Comparison of ENCODE assay signal across 8 mouse cellular contexts in the genomic region with DNA sequence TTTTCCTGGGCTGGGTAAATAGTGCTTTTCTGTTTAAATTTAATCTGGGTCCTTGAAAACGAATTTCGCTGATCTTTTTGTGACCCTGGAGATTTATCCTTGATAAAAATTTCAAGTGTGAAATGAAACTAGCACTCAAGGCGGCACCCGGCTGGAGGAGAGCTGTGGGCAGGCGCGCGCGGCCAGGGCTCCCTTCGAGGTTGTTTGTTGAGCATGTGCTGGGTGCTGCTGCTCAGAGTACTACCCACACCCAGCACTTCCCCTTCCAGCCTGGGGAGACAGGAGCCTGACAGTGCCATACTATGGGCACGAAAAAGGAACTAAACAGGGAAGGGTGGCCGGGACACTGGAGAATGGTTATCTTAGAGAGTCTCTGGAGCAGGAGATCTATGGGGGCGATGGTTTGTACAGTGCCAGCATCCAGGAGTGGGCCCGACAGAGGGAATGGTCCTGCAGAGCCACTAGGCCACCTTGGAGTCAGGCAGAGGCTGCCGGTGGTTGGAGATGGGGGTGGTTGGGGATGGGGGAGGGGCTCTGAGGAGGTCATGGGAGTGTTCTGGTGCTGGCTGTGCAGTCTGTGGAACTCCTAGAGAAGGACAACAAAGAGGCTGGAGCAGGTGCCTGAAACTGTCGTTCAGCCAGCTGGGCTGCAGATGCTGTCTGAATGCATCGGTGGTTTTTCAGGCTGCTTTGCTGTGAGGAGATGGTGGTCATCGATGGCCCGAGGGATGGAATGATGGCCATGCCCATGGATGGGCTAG. TPM values are rescaled to one million over a fixed set of nuclear protein-coding genes. Genes with fewer than 3 reads are reported as not detected.
DNase-seq lines count a peak whose midpoint lies in the region; ATAC-seq and TF ChIP-seq lines count a peak whose summit lies in the region.

No protein-coding gene starts in this region.

- peak overlapping the region; percentile 54; the same call in 1 of the 2 replicates for H3K27ac ChIP-seq in hindbrain, postnatal 0 days
- no peak overlapping the region for H3K27ac ChIP-seq in limb, embryonic 12.5 days

- peaks cover 91% of the 10 kb centered on the region for H3K27me3 ChIP-seq in megakaryocyte, embryonic 14.5 days (replicated peaks)
- H3K27me3 ChIP-seq in hindbrain, postnatal 0 days (ENCODE audit: insufficient read depth, low read length), result no peaks in the 10 kb centered on the region
- peaks cover 84% of the 10 kb centered on the region for H3K27me3 ChIP-seq in limb, embryonic 12.5 days

- peak overlapping the region; percentile 42 for H3K4me2 ChIP-seq in hindbrain, postnatal 0 days (ENCODE audit: low read depth, low read length)
- peak overlapping the region; percentile 42 for H3K4me2 ChIP-seq in limb, embryonic 12.5 days

- H3K9ac ChIP-seq in hindbrain, postnatal 0 days (replicated peaks; ENCODE audit: low read length), result no peak overlapping the region
- no peak overlapping the region for H3K9ac ChIP-seq in limb, embryonic 12.5 days (replicated peaks)

- WGBS in hindbrain, postnatal 0 days, result 10% methylated on average over 18 of the region's 18 CpGs
- 19% methylated on average over 18 of the region's 18 CpGs for WGBS in limb, embryonic 12.5 days

- no peaks in the 10 kb centered on the region for H3K36me3 ChIP-seq in megakaryocyte, embryonic 14.5 days (replicated peaks; ENCODE audit: low read length)
- no peaks in the 10 kb centered on the region for H3K36me3 ChIP-seq in hindbrain, postnatal 0 days (ENCODE audit: insufficient read depth, low read length)
- H3K36me3 ChIP-seq in limb, embryonic 12.5 days, result no peaks in the 10 kb centered on the region

- ATAC-seq in megakaryocyte, adult 5-6 weeks (ENCODE audit: poor library complexity, severe bottlenecking), result no peak
- ATAC-seq in hindbrain, postnatal 0 days, result peak; percentile 62
- ATAC-seq in limb, embryonic 12.5 days (ENCODE audit: insufficient number of reproducible peaks, insufficient read depth, low FRiP score, low TSS enrichment, low read depth), result no peak

- no peaks in the 10 kb centered on the region for H3K9me3 ChIP-seq in megakaryocyte, embryonic 14.5 days
- no peaks in the 10 kb centered on the region for H3K9me3 ChIP-seq in hindbrain, postnatal 0 days (ENCODE audit: low read length)
- H3K9me3 ChIP-seq in limb, embryonic 12.5 days, result no peaks in the 10 kb centered on the region

- TF ChIP-seq CTCF in hindbrain, postnatal 0 days (IDR thresholded peaks at IDR 0.05; ENCODE audit: low read depth), result no peak

- DNase-seq in embryo, embryonic 9.5 days (ENCODE audit: extremely low spot score), result peak; percentile 24
- no peak for DNase-seq in hindbrain, postnatal 0 days (ENCODE audit: low spot score)
- DNase-seq in right cerebral cortex, adult 2 months (ENCODE audit: low spot score in 2 of 2), result peak; percentile 57 to 63
- DNase-seq in T-cell, adult 2 months (ENCODE audit: low spot score), result no peak
- no peak for DNase-seq in layer of hippocampus, postnatal 25 days (ENCODE audit: extremely low spot score in 1 of 2, low spot score in 1 of 2)

- H3K4me3 ChIP-seq in megakaryocyte, embryonic 14.5 days (replicated peaks), result peak overlapping the region; percentile 71
- peak overlapping the region; percentile 15 for H3K4me3 ChIP-seq in hindbrain, postnatal 0 days (ENCODE audit: low read length)
- peak overlapping the region; percentile 16 for H3K4me3 ChIP-seq in limb, embryonic 12.5 days (replicated peaks)

- peaks cover 18% of the 10 kb centered on the region for H3K4me1 ChIP-seq in megakaryocyte, embryonic 14.5 days
- peaks cover 10% of the 10 kb centered on the region; the same call in 1 of the 2 replicates for H3K4me1 ChIP-seq in hindbrain, postnatal 0 days (ENCODE audit: insufficient read depth, low read length)
- H3K4me1 ChIP-seq in limb, embryonic 12.5 days (replicated peaks), result peaks cover 8% of the 10 kb centered on the region; the same call in 1 of the 2 replicates

RNA-seq across cellular contexts. Expression of gene Adra2c, which starts 35.9 kb away (rescaled TPM):
- 0.35 TPM in 1 of 2 replicates, not detected in the other for polyA plus RNA-seq in megakaryocyte, embryonic 14.5 days (2012; ENCODE audit: insufficient read depth, low replicate concordance)
- total RNA-seq in megakaryocyte, adult 5-6 weeks (2015), result not detected in 2 replicates
- not detected in 2 replicates for total RNA-seq in megakaryocyte, adult 5-6 weeks (2017)
- 33.1 and 33.6 TPM in 2 replicates for total RNA-seq in hindbrain, postnatal 0 days (2014; rRNA removed)
- 1.8 and 2.3 TPM in 2 replicates for polyA plus RNA-seq in hindbrain, postnatal 0 days (2015; fragmentation: Nextera tagmentation; extraction: Ambion mirVana)
- polyA plus RNA-seq in limb, embryonic 12.5 days (2016; fragmentation: Nextera tagmentation; extraction: Ambion mirVana), result 0.09 TPM in 1 of 2 replicates, not detected in the other
- 10 to 100 TPM; 24.5 to 27.4 TPM for total RNA-seq in layer of hippocampus, postnatal 25 days (2021)

Comparison
In these comparisons a context has a peak if more than half of its experiments do, and no peak if none do; other contexts are left out.
1. H3K4me3 ChIP-seq: peak in every context shown above with its lines; median percentile 71 in megakaryocyte, embryonic 14.5 days; 16 in limb, embryonic 12.5 days; 15 in hindbrain, postnatal 0 days.
2. DNase-seq: peak in embryo, embryonic 9.5 days (single experiment) and right cerebral cortex, adult 2 months (2 of 2); none in hindbrain, postnatal 0 days (single experiment), T-cell, adult 2 months (single experiment) and layer of hippocampus, postnatal 25 days (0 of 2).
3. RNA of gene Adra2c, which starts 35.9 kb away (total RNA-seq): 33.1 to 33.6 TPM in hindbrain, postnatal 0 days and 24.5 to 27.4 TPM in layer of hippocampus, postnatal 25 days; not detected in megakaryocyte, adult 5-6 weeks; every median in the first group is over 10 times any median in the second.